Mouse (Mus musculus) olfactory bulb, adult 2 months (tissue): ENCODE measurements around the gene Fgf22.

Source experiments
- CTCF ChIP-seq: fragments of 200-500 bp; IDR thresholded peaks from 2 replicates; pipeline ENCODE4 v1.5.1; 2012; ENCODE audit warnings: low read depth, mild to moderate bottlenecking, low read length, moderate library complexity; ENCODE audit not compliant: insufficient read depth
- POLR2A ChIP-seq: fragments of 200-500 bp; IDR thresholded peaks from 2 replicates; pipeline ENCODE4 v1.6.1; 2012; ENCODE audit warnings: mild to moderate bottlenecking, low read depth, low read length, moderate library complexity; ENCODE audit not compliant: insufficient read depth

DNA sequence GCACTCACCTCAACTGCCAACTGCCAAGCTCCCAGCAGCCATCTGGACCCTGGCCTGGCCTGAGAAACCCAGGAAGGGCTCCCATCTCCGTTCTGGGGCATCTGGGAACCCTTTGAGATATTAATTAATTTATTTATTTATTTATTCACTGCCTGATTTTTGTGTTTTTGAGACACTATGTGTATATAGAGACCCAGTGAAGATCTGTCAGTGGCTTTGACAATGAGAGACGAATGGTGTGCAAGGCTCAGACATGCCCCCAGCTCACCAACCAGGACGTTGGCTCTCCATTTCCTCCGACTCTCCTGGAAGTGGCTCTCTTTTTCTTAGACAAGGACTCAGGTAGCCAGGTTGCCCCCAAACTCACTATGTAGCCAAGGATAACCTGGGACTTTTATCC, 36.0 kb downstream of the Fgf22 start, which contains the start of gene Prss57:
- TF ChIP-seq POLR2A (no peak), CTCF (no peak)
